Mouse (Mus musculus): Measurements from ENCODE around the gene Aacs. TPM values are rescaled to one million over a fixed set of nuclear protein-coding genes. Genes with fewer than 3 reads are reported as not detected.

The Aacs gene
- polyA plus RNA-seq, 1 experiment from 2014 or later: 42.5 TPM

GRCm38 (mm10) chr5:125523361-125523760, 47.7 kb downstream of the Aacs start:
- Histone ChIP-seq H3K9ac (no peak overlapping the region), H3K4me2 (replicated peaks) (no peak overlapping the region), H3K27me3 (no peaks in the 10 kb centered on the region), H3K27ac (no peak overlapping the region), H3K4me1 (no peaks in the 10 kb centered on the region), H3K9me3 (no peaks in the 10 kb centered on the region), H3K4me3 (no peak overlapping the region), H3K36me3 (no peaks in the 10 kb centered on the region)
- WGBS: 80% methylated on average over 2 of the region's 2 CpGs
- no peak for ATAC-seq (ENCODE audit: insufficient number of reproducible peaks, insufficient read depth, low FRiP score, low TSS enrichment)

- Histone ChIP-seq H3K4me1 (no peaks in the 10 kb centered on the region), H3K27ac (no peak overlapping the region), H3K36me3 (no peaks in the 10 kb centered on the region), H3K9ac (no peak overlapping the region), H3K4me2 (replicated peaks) (no peak overlapping the region), H3K9me3 (no peaks in the 10 kb centered on the region), H3K4me3 (no peak overlapping the region), H3K27me3 (peaks cover 11% of the 10 kb centered on the region)
- ATAC-seq (ENCODE audit: insufficient number of reproducible peaks, insufficient read depth, low FRiP score, low TSS enrichment): no peak
- WGBS: 59% methylated on average over 5 of the region's 5 CpGs
Measured at GRCm38 (mm10) chr5:125525516-125525915, 49.9 kb downstream of the Aacs start.

- WGBS: 80% methylated on average over 4 of the region's 4 CpGs
- ATAC-seq (ENCODE audit: insufficient number of reproducible peaks, insufficient read depth, low FRiP score, low TSS enrichment): no peak
Measured at GRCm38 (mm10) chr5:125526464-125526863, 50.9 kb downstream of the Aacs start.

GRCm38 (mm10) chr5:125529109-125529508, 53.5 kb downstream of the Aacs start:
- no peak for ATAC-seq (ENCODE audit: insufficient number of reproducible peaks, insufficient read depth, low FRiP score, low TSS enrichment)
- Histone ChIP-seq H3K9ac (no peak overlapping the region), H3K36me3 (no peaks in the 10 kb centered on the region), H3K4me2 (replicated peaks) (no peak overlapping the region), H3K27ac (no peak overlapping the region), H3K4me1 (peaks cover 6% of the 10 kb centered on the region), H3K4me3 (no peak overlapping the region), H3K9me3 (no peaks in the 10 kb centered on the region), H3K27me3 (peaks cover 44% of the 10 kb centered on the region)
- WGBS: 4% methylated on average over 5 of the region's 5 CpGs

More at GRCm38 (mm10) chr5:125526464-125526863, 50.9 kb downstream of the Aacs start:
- Histone ChIP-seq H3K4me2 (replicated peaks) (no peak overlapping the region), H3K36me3 (no peaks in the 10 kb centered on the region), H3K9me3 (no peaks in the 10 kb centered on the region), H3K9ac (no peak overlapping the region), H3K4me1 (peaks cover 1% of the 10 kb centered on the region; the same call in 1 of the 2 replicates), H3K27ac (no peak overlapping the region), H3K4me3 (no peak overlapping the region), H3K27me3 (peaks cover 18% of the 10 kb centered on the region)

GRCm38 (mm10) chr5:125531634-125532033, 56.0 kb downstream of the Aacs start, which contains the start of gene Tmem132b:
Gene Tmem132b (plus strand): TSS chr5:125531774.
- Histone ChIP-seq H3K36me3 (no peaks in the 10 kb centered on the region), H3K4me1 (peaks cover 8% of the 10 kb centered on the region), H3K27me3 (peaks cover 69% of the 10 kb centered on the region), H3K4me3 (peak within 1 kb of the TSS; percentile 51), H3K4me2 (replicated peaks) (peak within 1 kb of the TSS; percentile 91), H3K9me3 (no peaks in the 10 kb centered on the region), H3K9ac (peak within 1 kb of the TSS; percentile 45), H3K27ac (no peak within 1 kb of the TSS)
- WGBS: 2% methylated on average over 24 of the region's 25 CpGs
- ATAC-seq (ENCODE audit: insufficient number of reproducible peaks, insufficient read depth, low FRiP score, low TSS enrichment): peak; percentile 50; the same call in 1 of the 2 replicates

- Histone ChIP-seq H3K27me3 (peaks cover 72% of the 10 kb centered on the region), H3K4me3 (peak overlapping the region; percentile 51), H3K9ac (peak overlapping the region; percentile 45), H3K4me2 (replicated peaks) (peak overlapping the region; percentile 91), H3K36me3 (no peaks in the 10 kb centered on the region), H3K27ac (no peak overlapping the region), H3K9me3 (no peaks in the 10 kb centered on the region), H3K4me1 (peaks cover 8% of the 10 kb centered on the region)
- 2% methylated on average over 30 of the region's 30 CpGs for WGBS
- 0 out of 2 replicates have a peak, but pooled peaks have one; percentile 26 for ATAC-seq (ENCODE audit: insufficient number of reproducible peaks, insufficient read depth, low FRiP score, low TSS enrichment)
Measured at GRCm38 (mm10) chr5:125532191-125532544, 56.6 kb downstream of the Aacs start.

GRCm38 (mm10) chr5:125532545-125533224, 57.1 kb downstream of the Aacs start:
- ATAC-seq (ENCODE audit: insufficient number of reproducible peaks, insufficient read depth, low FRiP score, low TSS enrichment): no peak
- H3K9me3 ChIP-seq: no peaks in the 10 kb centered on the region

GRCm38 (mm10) chr5:125533225-125533900, 57.7 kb downstream of the Aacs start:
- ATAC-seq (ENCODE audit: insufficient number of reproducible peaks, insufficient read depth, low FRiP score, low TSS enrichment): no peak
- Histone ChIP-seq H3K4me3 (peak overlapping the region; percentile 51), H3K27me3 (peaks cover 74% of the 10 kb centered on the region), H3K4me1 (peaks cover 8% of the 10 kb centered on the region), H3K9me3 (no peaks in the 10 kb centered on the region), H3K9ac (peak overlapping the region; percentile 45; the same call in 1 of the 2 replicates), H3K4me2 (replicated peaks) (peak overlapping the region; percentile 91), H3K36me3 (no peaks in the 10 kb centered on the region), H3K27ac (no peak overlapping the region)
- 2% methylated on average over 24 of the region's 24 CpGs for WGBS

More at GRCm38 (mm10) chr5:125532545-125533224, 57.1 kb downstream of the Aacs start:
- under 1% methylated on average over 60 of the region's 64 CpGs for WGBS
- no peak overlapping the region for H3K27ac ChIP-seq
- peak overlapping the region; percentile 51 for H3K4me3 ChIP-seq
- H3K9ac ChIP-seq: peak overlapping the region; percentile 45
- no peaks in the 10 kb centered on the region for H3K36me3 ChIP-seq
- peak overlapping the region; percentile 91 for H3K4me2 ChIP-seq (replicated peaks)
- H3K4me1 ChIP-seq: peaks cover 8% of the 10 kb centered on the region
- peaks cover 74% of the 10 kb centered on the region for H3K27me3 ChIP-seq

- Histone ChIP-seq H3K36me3 (no peaks in the 10 kb centered on the region), H3K27ac (no peak overlapping the region), H3K4me3 (no peak overlapping the region), H3K4me1 (peaks cover 8% of the 10 kb centered on the region), H3K9ac (no peak overlapping the region), H3K4me2 (replicated peaks) (no peak overlapping the region), H3K9me3 (no peaks in the 10 kb centered on the region), H3K27me3 (peaks cover 74% of the 10 kb centered on the region)
- ATAC-seq (ENCODE audit: insufficient number of reproducible peaks, insufficient read depth, low FRiP score, low TSS enrichment): no peak
- 7% methylated on average over 7 of the region's 7 CpGs for WGBS
Measured at GRCm38 (mm10) chr5:125534168-125534610, 58.6 kb downstream of the Aacs start.

- 1% methylated on average over 25 of the region's 26 CpGs for WGBS
- no peak for ATAC-seq (ENCODE audit: insufficient number of reproducible peaks, insufficient read depth, low FRiP score, low TSS enrichment)
- H3K36me3 ChIP-seq: no peaks in the 10 kb centered on the region
- H3K4me2 ChIP-seq (replicated peaks): peak overlapping the region; percentile 30
- H3K9ac ChIP-seq: no peak overlapping the region
- no peaks in the 10 kb centered on the region for H3K9me3 ChIP-seq
- no peak overlapping the region for H3K27ac ChIP-seq
- no peak overlapping the region for H3K4me3 ChIP-seq
- H3K27me3 ChIP-seq: peaks cover 70% of the 10 kb centered on the region
- peaks cover 8% of the 10 kb centered on the region for H3K4me1 ChIP-seq
Measured at GRCm38 (mm10) chr5:125534611-125535324, 59.2 kb downstream of the Aacs start.

GRCm38 (mm10) chr5:125545090-125545489, 69.5 kb downstream of the Aacs start:
- WGBS: 92% methylated on average over 2 of the region's 2 CpGs
- ATAC-seq (ENCODE audit: insufficient number of reproducible peaks, insufficient read depth, low FRiP score, low TSS enrichment): no peak
- H3K4me1 ChIP-seq: 0 out of 2 replicates have a peak, but pooled peaks cover 7% of the 10 kb centered on the region
- H3K4me3 ChIP-seq: no peak overlapping the region
- H3K4me2 ChIP-seq (replicated peaks): no peak overlapping the region
- peaks cover 31% of the 10 kb centered on the region for H3K27me3 ChIP-seq
- H3K9me3 ChIP-seq: no peaks in the 10 kb centered on the region
- H3K9ac ChIP-seq: no peak overlapping the region
- H3K36me3 ChIP-seq: no peaks in the 10 kb centered on the region
- no peak overlapping the region for H3K27ac ChIP-seq
